Mouse (Mus musculus) lung, postnatal 4 days (tissue): Measurements from ENCODE around the gene Cmip.
A peak's percentile ranks its signal among the peaks of the same experiment; 100 is the strongest.

Experiments
- DNase-seq, 2 experiments: peaks; one replicate each; pipeline ENCODE4 v3.0.0; 2021

Cmip gene

DNA sequence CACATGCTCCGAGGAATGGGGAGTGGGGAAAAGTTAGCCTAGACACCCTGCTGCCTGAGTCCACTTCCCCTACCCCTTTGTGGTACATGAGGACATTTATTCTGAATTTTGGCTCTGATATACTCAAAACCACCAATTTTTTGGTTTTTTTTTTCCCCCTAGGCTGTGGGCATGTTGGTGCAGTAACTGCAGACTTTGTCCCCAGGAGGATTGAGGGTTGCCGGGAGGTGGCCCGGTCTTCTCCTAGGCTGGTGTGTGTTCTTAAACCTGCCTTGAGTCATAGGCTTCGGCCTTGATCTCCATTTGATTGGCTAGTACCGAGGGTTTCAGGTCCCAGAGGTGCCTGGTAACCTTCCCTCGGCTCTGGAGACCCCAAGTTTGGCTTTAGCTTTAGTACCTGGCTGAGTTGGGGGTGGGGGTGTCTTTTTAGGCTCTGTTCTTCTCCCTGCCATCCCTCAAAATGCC is 1.7 kb downstream of the Cmip start:
- no peak for DNase-seq

DNA sequence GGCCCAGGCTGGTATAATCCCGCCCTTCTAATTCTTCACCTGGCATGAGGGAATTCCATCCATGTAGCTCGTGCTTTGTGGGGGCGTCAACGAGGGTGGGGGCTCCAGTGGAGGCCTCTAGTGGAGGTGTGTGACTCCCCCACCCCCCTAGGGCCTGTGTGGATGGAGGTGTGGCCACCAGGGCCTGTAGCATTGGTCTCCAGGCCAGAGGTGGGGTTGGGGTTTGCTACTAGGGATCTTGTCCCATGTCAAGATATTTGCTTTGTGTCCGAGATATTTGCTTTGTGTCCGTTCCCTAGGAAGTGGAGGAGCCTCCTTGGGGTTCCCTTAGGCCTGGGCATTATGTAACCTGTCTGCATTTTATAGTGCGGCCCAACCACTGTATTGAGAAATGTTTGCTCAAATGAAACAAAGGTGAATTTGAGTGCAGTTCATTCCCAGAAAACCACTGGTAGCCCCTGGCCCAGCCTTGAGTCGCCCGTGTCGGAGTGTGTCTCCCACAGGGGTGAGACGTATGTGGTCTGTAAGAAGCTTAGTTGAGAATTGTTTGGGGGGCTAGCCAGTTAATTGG is 2.7 kb downstream of the Cmip start:
- DNase-seq, result peak; percentile 58 to 80

DNA sequence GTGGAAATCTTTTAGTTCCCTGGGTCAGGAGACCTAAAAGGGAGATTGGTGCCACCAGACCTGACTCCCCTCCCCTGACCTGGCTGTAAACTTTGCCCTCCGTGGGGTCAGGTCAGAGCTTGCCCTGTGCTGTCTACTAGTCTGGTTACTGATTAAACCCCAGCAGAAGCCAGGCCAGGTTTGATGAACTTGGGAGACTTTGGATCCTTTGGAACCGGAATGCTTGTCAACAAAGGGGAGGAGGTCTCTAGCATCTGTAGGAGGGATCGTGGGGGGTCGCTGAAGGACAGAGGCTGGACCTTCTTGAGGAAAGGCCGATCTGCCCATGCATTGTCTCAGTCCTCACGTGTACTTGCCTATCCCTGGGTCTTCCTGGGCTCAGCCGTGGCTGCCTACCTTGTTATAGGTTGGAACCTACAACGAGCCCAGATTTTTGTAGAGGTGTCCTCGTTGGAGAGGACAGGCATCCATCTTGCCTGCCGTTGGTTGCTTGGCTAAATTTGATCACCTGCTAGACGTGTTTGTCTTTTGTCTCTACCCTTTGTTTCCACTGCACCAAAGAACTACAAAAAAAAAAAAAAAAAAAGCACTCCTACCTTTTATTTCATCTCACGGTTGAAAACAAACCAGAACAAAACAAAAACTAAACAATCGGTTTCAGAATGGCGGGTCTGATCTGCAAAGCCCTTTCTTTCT is 3.5 kb downstream of the Cmip start:
- no peak for DNase-seq

DNA sequence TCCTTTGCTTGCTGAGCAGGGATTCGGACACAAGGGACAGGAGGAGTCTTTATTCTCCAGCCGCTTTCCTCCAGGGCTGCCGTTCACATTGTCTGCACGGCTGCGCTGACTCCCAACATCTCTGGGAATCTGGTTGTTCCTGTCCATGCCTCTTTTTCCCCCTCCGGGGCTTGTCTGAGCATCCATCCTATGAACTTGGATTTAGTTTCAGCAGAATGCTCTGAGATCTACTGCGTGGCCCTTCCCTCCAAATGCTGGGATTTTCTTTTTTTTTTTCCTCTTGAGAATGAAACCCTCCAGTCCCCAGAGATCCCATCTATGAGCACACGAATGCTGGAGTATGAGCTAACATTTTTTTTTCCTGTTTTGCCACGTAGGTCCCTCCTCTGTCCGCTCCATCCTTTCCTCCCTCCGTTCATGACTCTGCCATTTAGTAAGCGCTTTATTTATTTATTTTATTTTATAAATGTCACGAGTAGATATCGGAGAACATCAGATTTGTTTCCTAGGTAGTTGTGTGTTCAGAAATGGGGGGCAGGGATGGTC is 4.1 kb downstream of the Cmip start:
- DNase-seq, result no peak

DNA sequence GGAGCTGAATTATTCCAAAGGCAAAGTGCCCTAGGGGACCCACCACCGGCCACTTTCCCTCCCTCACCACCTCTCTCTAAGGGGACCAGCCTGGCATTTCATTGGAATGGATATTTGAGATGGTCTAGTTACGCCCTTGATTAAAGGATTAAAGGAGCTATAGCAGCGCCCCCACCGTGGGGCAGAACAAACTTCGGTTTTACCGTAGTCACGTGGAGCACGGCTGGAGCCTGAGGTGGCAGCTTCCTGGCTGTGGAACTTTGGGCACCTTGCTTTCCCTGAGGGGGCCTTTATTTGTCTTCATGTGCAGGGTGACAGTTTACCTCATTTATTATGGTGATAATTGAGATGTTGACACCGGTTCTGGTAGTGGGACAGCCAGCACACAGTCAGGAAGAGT is 4.8 kb downstream of the Cmip start:
- no peak for DNase-seq

DNA sequence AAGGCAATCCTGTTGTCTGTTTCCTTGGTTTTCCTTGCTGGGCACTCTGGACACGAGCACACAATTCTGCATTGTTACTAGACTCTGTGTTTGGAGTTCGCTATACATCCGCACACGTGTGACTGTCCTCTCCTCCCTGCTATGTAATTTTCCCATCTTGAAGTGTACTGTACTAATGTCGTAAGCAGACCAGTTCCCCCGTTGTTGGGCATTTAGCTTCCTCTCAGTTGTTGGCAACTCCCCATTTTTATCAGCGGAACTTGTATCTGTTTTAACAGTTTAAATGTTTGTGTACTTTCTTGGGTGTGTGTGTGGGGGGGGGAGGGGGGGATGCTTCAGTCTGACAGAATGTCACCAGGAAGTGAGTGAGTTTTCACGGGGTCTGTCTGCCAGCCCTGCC is 5.8 kb downstream of the Cmip start:
- no peak for DNase-seq

DNA sequence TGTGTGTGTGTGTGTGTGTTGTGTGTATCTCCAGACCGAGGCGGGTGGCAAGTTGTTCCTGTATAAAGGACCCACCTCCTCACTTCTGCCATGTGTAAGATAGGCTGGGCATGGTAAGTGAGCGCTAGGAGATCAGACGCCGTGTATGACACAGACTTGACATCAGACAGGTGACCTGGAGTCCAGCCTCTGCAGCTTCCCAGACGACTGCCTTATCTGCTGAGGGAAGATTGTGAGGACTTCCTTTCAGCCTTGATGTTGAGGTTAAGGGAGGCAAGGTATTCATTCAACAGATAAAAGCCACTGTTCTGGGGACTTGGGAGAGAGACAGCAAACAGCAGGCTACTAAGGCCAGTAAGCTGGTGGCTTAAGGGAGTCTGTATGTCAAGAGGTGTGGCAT is 6.6 kb downstream of the Cmip start:
- DNase-seq, result no peak

DNA sequence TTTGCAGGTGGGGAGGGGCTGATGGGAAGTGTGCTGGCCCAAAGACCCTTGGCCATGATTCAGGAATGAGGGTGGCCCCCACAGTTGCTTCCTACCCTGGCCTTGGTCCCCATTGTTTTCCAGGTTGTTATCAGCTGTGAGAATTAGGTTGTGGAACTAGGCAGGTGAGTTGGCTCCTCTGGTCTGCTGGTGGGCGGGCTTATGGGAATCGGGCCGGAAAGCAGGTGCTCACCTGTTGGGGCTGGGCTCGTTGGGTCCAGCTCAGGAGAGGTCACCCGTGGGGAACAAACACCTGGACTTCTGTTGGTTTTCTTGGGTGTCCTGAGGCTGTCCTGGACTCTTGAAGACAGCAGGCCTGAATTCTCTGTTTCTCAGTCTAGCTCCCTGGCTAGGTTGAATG is 8.2 kb downstream of the Cmip start:
- DNase-seq, result no peak

DNA sequence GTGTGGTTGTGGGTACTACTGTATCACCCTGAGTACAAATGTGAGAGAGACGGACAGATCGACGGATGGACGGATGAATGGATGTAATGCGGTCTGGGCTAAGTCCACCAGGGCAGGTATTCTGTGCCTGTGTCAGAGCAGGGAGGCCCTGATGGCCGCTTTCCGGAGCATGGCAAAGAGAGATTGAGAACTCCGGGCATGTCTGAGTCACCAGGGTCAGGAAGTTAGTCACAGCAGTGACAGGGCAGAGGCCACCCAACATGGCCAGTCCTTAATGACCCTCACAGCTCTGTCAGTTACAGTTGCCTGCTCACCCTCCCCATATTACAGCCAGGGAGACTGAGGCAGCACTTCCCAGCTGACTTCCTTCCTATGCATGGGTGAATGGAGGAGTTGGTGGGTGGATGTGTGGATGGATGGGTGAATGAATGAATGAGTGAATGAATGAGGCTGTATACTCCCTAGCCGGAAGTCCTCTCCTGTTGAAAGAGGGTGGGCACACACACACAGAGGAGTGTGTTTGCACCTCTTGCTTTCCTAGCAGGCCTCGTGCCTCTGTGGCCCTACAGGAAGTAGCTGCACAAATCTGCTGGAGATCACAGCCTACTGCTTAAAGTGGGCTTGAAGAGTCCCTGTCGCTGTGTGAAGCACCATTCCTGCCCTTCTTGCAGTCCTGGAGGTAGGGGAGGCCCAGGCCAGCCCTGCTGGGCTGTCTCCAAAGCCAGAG is 10.7 kb downstream of the Cmip start:
- no peak for DNase-seq

DNA sequence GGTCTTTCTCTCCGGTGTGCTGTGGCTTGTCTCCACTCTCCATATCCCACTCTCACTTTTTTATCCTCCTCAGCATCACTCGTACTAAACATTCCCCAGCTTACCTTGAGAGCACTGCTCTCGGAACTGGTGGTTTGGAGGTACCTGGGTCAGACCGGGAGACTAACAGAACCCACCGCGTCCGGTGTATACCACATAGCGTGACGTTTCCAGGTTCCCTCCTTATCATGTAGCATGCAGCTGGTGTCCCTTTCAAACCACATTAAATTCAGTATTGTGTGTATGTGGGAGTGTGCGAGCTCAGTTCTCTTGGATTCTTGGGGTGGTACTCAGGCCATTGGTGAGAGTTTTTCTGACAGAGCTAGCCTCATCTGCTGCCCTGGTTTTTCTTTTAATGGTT is 21.4 kb downstream of the Cmip start:
- DNase-seq, result no peak

DNA sequence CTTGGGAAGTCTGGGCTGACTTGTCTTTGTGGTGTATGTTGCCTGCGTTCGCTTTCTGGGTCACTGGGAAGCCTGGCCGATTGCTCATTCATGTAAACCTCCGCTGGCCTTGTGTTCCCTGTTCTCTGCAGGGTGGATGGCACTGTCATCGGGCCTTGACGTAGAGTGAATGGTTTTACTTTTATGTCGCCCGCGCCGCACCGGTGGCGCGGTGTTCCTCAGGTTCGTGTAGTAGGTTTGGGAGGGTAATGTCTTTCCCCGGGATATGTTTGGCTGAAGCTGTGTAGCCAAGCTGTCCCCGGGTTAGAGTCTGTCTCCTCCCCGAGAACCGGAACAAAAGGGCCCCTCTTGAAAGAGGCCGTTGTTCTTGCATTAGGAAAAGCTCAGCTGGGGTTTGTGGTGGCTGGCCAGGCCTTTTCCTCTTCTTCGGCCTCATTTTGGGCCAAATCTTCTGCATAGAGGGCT is 21.8 kb downstream of the Cmip start:
- DNase-seq, result no peak

DNA sequence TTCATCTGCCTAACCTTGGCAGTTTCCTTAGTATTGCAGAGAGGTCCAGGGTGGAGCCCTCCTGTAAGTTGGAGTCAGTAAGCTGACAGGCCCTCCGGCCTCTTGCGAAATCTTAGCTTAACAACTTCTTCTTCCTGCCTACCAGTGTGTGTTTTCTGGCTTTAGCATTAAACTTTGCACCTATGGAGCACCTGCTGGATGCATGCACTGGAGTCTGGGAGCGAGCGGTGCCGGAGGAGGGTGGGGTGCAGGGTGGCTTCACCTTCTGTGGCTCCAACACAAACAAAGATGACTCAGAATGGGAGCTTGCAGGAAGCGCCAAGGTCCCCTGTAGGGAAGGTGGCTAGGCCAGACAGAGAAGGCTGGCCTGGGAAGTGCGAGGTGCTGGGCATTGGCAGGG is 23.6 kb downstream of the Cmip start:
- DNase-seq, result peak; percentile 45 to 50

DNA sequence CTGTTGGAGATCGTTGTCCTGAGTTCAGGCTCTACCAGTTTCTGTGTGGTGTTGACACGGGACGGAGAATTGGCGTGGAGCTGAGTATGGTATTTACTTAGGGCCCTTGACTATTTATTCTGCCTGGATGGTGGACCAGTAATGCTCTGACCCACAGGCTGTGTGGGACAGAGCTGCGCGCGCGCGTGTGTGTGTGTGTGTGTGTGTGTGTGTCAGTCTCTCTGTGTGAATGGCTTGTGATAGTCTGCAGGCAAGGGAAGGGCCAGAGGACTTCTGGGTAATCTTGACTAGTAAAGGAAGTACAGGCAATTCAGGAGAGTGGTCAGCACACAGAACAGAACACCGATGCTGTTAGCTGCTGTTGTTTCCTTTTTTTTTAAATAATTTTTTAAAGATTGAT is 24.8 kb downstream of the Cmip start:
- no peak for DNase-seq

DNA sequence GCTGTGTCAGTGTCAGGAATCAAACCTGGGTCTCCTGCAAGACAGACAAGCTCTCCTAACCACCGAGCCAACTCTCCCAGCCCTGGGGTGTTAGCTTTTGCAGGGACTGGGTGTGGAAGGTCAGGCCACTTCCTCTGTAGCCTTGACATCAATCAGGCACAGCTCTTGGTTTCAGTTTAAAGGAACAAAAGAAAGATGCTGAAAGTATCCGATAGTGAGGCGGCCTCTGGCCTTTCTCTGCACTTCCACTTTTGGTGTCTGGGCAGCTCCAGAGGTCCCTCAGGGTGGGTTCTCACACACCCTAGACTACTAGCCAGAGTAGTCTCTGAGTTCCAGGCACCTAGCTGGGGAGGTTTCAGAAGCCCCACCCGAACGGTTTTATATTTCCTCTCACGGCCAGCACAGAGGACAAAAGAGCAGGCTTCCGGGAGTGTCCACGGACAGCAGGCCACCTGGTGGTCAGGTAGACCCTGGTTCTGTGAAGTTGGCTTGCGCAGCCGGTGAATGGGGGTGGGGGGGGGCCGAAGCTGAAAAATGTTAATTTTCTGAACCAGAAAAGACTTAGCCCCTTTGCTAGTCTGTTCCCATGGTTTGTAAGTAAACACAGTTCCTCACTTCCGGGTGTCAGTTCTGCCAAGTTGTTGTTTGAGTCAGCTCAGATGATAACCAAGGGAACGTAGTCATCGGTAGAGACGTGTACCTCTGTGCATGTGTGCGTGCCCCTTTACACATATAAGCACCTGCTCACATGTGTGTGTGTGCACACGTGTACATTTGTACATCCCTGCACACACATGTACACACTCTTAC is 25.5 kb downstream of the Cmip start:
- DNase-seq, result peak; percentile 60 to 61

DNA sequence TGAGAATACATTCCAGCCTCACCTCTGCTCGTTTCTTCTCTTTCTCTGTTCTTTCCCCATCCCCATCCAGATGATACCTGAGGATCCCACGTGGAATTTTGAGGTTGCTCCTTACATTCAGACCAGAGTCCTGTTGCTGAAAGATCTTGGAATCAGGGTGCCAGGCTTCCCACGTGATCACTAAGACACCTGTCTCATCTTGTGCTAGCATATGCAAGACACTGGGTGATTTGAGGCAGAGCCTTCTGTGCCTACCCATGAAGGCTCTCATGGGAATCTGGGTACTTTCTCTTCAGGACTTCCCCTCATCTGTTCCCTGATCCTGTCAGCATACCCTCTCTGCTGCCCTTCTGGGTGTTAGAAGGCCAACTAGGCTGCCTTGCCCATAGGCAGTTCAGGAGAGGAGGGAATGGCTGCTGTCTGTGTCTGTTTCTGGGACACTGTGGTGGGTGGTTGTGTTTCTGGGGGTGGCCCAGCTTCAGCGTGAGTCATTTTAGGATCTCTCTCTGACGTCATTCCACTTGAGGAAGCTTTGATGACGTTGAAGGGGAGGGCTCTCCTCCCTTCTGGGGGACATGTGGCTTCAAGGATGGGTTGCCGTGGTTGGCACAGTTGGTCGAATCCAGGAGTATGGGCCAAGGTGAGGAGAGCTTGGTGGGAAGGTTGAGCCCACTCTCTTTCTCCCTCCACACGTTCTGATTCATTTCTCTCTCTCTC is 28.1 kb downstream of the Cmip start:
- no peak for DNase-seq

DNA sequence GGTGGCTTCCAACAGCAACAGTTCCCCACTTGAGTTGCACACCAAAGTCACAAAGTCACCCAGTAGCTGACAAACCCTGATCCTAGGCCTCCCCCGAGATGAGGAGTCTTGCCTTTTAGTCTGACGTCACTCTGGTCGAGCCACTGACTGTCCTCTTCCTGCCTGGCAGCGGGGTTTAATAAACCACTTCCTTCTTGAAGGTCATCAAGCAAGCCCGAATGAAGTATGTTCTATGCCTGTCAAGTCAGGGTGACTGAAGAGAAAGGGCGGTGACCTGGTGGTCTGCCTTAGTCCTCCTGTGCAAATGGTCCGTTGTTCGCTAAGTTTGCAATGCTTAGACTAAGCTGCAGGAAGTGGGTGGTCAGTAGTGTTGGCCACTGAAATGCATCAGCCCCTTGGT is 31.1 kb downstream of the Cmip start:
- DNase-seq, result peak; percentile 44 to 58

DNA sequence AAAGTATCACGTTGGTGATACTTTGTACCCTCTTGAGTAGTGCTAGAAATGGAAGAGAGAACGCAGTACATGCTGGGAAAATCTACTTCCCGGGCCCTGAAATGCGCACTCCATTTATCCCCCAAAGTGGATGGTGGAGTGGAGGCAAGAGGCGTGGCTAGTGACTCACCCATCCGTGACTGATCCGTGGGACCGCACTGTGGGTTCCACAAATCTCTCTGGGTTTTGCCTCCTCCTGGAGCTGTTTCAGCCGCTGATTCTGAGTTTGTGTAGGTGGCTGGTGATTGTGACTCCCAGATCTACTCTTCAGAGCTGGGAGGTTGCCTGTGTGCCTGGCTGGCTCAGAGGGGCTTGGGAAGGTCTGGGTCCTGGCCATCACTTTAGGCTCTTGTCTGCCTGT is 32.2 kb downstream of the Cmip start:
- no peak for DNase-seq

DNA sequence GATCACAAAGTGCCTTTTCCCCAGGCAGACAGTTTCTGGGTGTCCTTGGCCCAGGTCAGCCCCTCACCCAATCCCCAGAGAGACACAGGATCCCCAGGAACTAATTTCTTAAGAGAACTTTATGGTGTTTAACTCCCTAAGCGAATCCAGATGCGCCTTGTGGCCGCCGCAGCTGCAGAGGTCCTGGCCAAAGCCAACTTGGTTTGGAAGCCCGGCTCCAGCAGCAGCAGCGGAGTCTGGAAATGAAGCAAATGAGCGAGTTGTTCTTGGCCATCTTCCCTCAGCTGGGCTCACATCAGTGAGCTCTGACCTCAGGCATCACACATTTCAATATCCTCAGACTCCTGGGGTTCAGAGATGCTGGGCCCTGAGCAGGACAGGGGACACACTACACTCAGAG is 33.6 kb downstream of the Cmip start:
- no peak for DNase-seq

DNA sequence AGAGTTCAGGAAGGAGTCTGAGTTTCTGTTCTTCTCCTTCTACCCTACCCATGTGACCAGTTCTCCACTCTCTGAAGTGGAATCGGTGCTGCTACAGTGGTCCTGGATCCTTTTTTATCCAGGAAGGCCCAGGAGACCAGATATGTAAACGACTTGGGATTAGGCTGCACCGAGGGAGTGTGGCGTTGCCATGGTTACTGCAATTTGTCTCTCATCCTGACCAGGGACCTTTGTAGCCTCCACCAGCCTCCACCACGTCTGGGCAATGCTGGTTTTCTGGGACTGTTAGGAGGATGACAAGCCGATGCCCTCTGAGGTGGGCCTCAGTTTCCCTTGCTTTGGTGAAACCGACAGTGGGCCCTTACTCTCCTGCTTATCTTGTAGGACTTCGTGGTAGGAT is 35.4 kb downstream of the Cmip start:
- no peak for DNase-seq

DNA sequence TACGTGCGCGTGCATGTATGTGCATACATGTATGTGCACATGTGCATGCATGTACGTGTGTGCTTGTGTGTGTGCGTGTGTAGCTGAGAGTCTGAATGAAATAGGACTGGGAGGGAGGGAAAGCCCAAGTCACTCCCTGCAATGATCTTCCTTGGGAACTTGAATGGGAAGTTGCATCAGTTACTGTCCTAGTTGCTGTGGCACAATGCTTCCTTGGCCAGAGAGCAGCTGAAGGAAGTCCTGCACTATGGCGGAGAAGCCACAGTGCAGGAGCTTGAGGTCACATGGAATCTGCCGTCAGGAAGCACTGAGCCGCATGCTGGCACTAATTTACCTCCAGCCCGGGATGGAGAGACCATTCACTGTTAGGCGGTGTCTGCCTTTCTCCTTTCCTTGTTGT is 37.9 kb downstream of the Cmip start:
- no peak for DNase-seq

DNA sequence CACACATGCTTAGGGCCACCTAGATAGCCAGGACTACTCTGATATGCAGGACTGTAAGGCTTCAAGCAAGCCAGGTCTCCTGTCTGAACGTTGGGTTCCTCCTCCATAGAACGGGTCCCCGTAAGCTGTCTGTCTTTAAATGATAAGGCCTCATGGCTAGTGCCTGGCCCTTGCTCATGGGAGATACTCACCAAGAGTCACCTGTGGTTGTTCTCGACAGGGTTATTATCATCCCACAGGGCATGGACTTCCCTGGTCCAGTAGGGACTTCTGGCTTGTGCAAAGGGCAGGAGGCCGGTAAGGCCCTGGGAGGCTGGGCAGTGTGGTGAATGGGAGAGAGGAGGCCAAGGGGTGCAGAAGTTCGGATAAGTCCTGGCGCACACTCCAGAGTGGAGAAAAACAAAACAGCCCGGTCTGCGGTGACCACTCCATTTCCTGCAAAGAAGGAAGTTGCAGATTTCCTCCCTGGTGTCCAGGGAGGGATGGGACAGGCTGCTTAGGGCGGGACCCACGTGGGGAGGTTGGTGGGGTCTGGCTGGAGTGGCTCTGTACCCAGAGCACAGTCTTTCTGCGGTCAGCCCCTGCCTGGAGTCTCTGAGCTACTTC is 41.2 kb downstream of the Cmip start:
- DNase-seq, result peak; percentile 71 to 82

DNA sequence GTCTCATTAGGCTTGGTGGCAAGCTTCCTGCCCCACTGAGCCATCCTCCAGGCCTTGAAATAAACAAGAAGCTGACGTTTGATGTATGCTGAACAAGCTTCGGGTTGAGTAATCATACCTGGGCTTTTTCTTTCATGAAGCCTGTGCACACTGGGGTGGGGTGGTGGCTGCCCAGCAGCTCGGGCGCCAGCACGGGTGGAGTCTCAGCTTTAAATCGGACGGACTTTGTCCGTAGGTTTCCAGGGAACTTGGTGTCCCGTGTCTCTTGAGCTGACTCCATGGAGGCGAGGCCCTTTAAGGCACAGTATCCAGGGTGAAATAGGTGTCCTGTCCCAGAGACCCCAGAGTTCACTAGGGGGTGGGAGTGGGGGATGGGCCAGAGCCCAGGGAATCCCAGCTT is 42.3 kb downstream of the Cmip start:
- DNase-seq, result no peak
